Mouse (Mus musculus) MN1 (cell line): ENCODE measurements around the gene Snx33.

Source experiments
- DNase-seq: peaks from one replicate; pipeline ENCODE4 v3.0.0-alpha.2; 2016; ENCODE audit warnings: low spot score

Snx33 gene

GRCm38 (mm10) chr9:56890522-56891250, 37.5 kb downstream of the Snx33 start:
- no peak for DNase-seq

GRCm38 (mm10) chr9:56889817-56890216, 38.4 kb downstream of the Snx33 start:
- peak; percentile 89 for DNase-seq

GRCm38 (mm10) chr9:56887581-56887980, 40.6 kb downstream of the Snx33 start:
- no peak for DNase-seq

- no peak for DNase-seq
Observed at GRCm38 (mm10) chr9:56886601-56887000, 41.6 kb downstream of the Snx33 start.

GRCm38 (mm10) chr9:56886113-56886512, 42.1 kb downstream of the Snx33 start:
- peak; percentile 40 for DNase-seq

GRCm38 (mm10) chr9:56884328-56884727, 43.8 kb downstream of the Snx33 start:
- no peak for DNase-seq

- peak; percentile 41 for DNase-seq
Observed at GRCm38 (mm10) chr9:56883470-56883869, 44.7 kb downstream of the Snx33 start.

GRCm38 (mm10) chr9:56882818-56883217, 45.4 kb downstream of the Snx33 start:
- peak; percentile 49 for DNase-seq

- peak; percentile 77 for DNase-seq
Observed at GRCm38 (mm10) chr9:56882283-56882682, 45.9 kb downstream of the Snx33 start.

GRCm38 (mm10) chr9:56881539-56882082, 46.6 kb downstream of the Snx33 start:
- no peak for DNase-seq

- DNase-seq = no peak
Observed at GRCm38 (mm10) chr9:56880790-56881189, 47.4 kb downstream of the Snx33 start.

- no peak for DNase-seq
Observed at GRCm38 (mm10) chr9:56877284-56877683, 50.9 kb downstream of the Snx33 start.

GRCm38 (mm10) chr9:56876784-56877183, 51.4 kb downstream of the Snx33 start:
- peak; percentile 89 for DNase-seq

GRCm38 (mm10) chr9:56873097-56873496, 55.1 kb downstream of the Snx33 start:
- peak; percentile 52 for DNase-seq

GRCm38 (mm10) chr9:56872105-56872903, 55.9 kb downstream of the Snx33 start:
- no peak for DNase-seq

GRCm38 (mm10) chr9:56871191-56871590, 57.0 kb downstream of the Snx33 start:
- DNase-seq = no peak

GRCm38 (mm10) chr9:56870778-56871177, 57.4 kb downstream of the Snx33 start:
- DNase-seq = peak; percentile 71

GRCm38 (mm10) chr9:56869552-56869951, 58.6 kb downstream of the Snx33 start:
- peak; percentile 64 for DNase-seq

- DNase-seq = peak; percentile 72
Observed at GRCm38 (mm10) chr9:56868292-56868691, 59.9 kb downstream of the Snx33 start.
